Mouse (Mus musculus) limb, embryonic 14.5 days (tissue): Measurements from ENCODE around the gene Bbs2. TPM values are rescaled to one million over a fixed set of nuclear protein-coding genes. Genes with fewer than 3 reads are reported as not detected.

Experiments used
- ATAC-seq: fragments of 200-750 bp; cut with Nextera tagmentation; 2 replicates; pipeline ENCODE4 v1.8.0; 2017; ENCODE audit warnings: low read depth, moderate number of reproducible peaks, moderate TSS enrichment; ENCODE audit not compliant: low FRiP score
- DNase-seq: peaks from one replicate; pipeline ENCODE4 v3.0.0-alpha.2; 2015; ENCODE audit warnings: low spot score
- H3K27ac ChIP-seq: fragments of 300-500 bp; sonication (generic); replicated peaks from 2 replicates; pipeline ENCODE4 v1.5.1; 2014; ENCODE audit warnings: low read depth, mild to moderate bottlenecking, low read length, moderate library complexity, mixed read lengths
- H3K27me3 ChIP-seq: fragments of 300-500 bp; sonication (generic); 2 replicates; pipeline ENCODE4 v1.6.1; 2014; ENCODE audit warnings: low read length, mixed read lengths; ENCODE audit not compliant: control insufficient read depth, insufficient read depth
- H3K36me3 ChIP-seq: fragments of 300-500 bp; sonication (generic); 2 replicates; pipeline ENCODE4 v1.6.1; 2014; ENCODE audit warnings: mild to moderate bottlenecking, low read length, moderate library complexity, mixed read lengths; ENCODE audit not compliant: control insufficient read depth, insufficient read depth
- H3K4me1 ChIP-seq: fragments of 300-500 bp; sonication (generic); 2 replicates; pipeline ENCODE4 v1.6.1; 2014; ENCODE audit warnings: antibody characterized with exemption, low read length, mixed read lengths; ENCODE audit not compliant: control insufficient read depth, insufficient read depth
- H3K4me2 ChIP-seq: fragments of 300-500 bp; sonication (generic); replicated peaks from 2 replicates; pipeline ENCODE4 v1.6.1; 2014; ENCODE audit warnings: low read depth, mild to moderate bottlenecking, low read length, moderate library complexity; ENCODE audit not compliant: severe bottlenecking
- H3K4me3 ChIP-seq: fragments of 300-500 bp; sonication (generic); replicated peaks from 2 replicates; pipeline ENCODE4 v1.5.1; 2014; ENCODE audit warnings: low read length
- H3K9ac ChIP-seq: fragments of 300-500 bp; sonication (generic); 2 replicates; pipeline ENCODE4 v1.6.1; 2014; ENCODE audit warnings: mild to moderate bottlenecking, low read depth, low read length, moderate library complexity; ENCODE audit not compliant: severe bottlenecking
- H3K9me3 ChIP-seq: fragments of 300-500 bp; sonication (generic); 2 replicates; pipeline ENCODE4 v1.6.1; 2016; ENCODE audit warnings: low read length; ENCODE audit not compliant: control insufficient read depth
- POLR2A ChIP-seq: fragments of 200-500 bp; IDR thresholded peaks from 2 replicates; pipeline ENCODE4 v1.8.0; 2012; ENCODE audit warnings: inconsistent platforms, mild to moderate bottlenecking, moderate library complexity, borderline replicate concordance; ENCODE audit not compliant: insufficient read depth, insufficient read length; ENCODE audit errors: extremely low read depth
- WGBS: fragments of 180-500 bp; shearing (Covaris S2); extraction: QIAGEN DNeasy Blood & Tissue Kit; methylation state at CpG from one replicate; pipeline ENCODE4 v1.1.7; 2014; 5-methylcytosine and 5-hydroxymethylcytosine counted together
- polyA plus RNA-seq, 2 experiments: library from polyadenylated mRNA; depleted of rRNA in 1 of 2; stranded (reverse) in 1 of 2; unstranded in 1 of 2; fragments of >200 nt; fragmentation: Nextera tagmentation in 1 of 2; extraction: Ambion mirVana in 1 of 2; gene quantifications; 2 replicates each; pipeline versions ENCODE4 v1.2.1 to v1.2.3; 2012 to 2014

Bbs2 gene
- polyA plus RNA-seq, 2 experiments, result 12.7 to 27.3 TPM

GRCm38 (mm10) chr8:94110526-94111177, 11.9 kb upstream of the Bbs2 start:
- TF ChIP-seq POLR2A, result no peak
- Histone ChIP-seq H3K4me1 (no peaks in the 10 kb centered on the region), H3K9ac (no peak overlapping the region), H3K4me2 (no peak overlapping the region), H3K4me3 (no peak overlapping the region), H3K9me3 (no peaks in the 10 kb centered on the region), H3K27me3 (no peaks in the 10 kb centered on the region), H3K27ac (no peak overlapping the region), H3K36me3 (no peaks in the 10 kb centered on the region)
- DNase-seq (no peak), ATAC-seq (no peak)
- 50% methylated on average over 6 of the region's 6 CpGs for WGBS

- H3K27me3 ChIP-seq, result no peaks in the 10 kb centered on the region
- DNase-seq, result no peak
- H3K4me3 ChIP-seq, result no peak overlapping the region
- no peak for TF ChIP-seq POLR2A
- no peak overlapping the region for H3K9ac ChIP-seq
- ATAC-seq, result no peak
- H3K27ac ChIP-seq, result no peak overlapping the region
- no peaks in the 10 kb centered on the region for H3K4me1 ChIP-seq
- no peak overlapping the region for H3K4me2 ChIP-seq
- WGBS, result 73% methylated on average over 5 of the region's 5 CpGs
- no peaks in the 10 kb centered on the region for H3K9me3 ChIP-seq
- H3K36me3 ChIP-seq, result no peaks in the 10 kb centered on the region
Measured at GRCm38 (mm10) chr8:94109835-94110234, 11.1 kb upstream of the Bbs2 start.

GRCm38 (mm10) chr8:94109396-94109795, 10.7 kb upstream of the Bbs2 start:
- H3K9me3 ChIP-seq, result no peaks in the 10 kb centered on the region
- no peak overlapping the region for H3K9ac ChIP-seq
- no peak overlapping the region for H3K4me2 ChIP-seq
- H3K36me3 ChIP-seq, result no peaks in the 10 kb centered on the region
- DNase-seq (no peak), ATAC-seq (no peak)
- no peak overlapping the region for H3K27ac ChIP-seq
- H3K27me3 ChIP-seq, result no peaks in the 10 kb centered on the region
- 87% methylated on average over 6 of the region's 6 CpGs for WGBS
- TF ChIP-seq POLR2A, result no peak
- no peak overlapping the region for H3K4me3 ChIP-seq
- no peaks in the 10 kb centered on the region for H3K4me1 ChIP-seq

GRCm38 (mm10) chr8:94107871-94108270, 9.1 kb upstream of the Bbs2 start:
- ATAC-seq, result no peak
- no peaks in the 10 kb centered on the region for H3K36me3 ChIP-seq
- DNase-seq, result no peak
- no peaks in the 10 kb centered on the region for H3K4me1 ChIP-seq
- H3K4me2 ChIP-seq, result no peak overlapping the region
- H3K27me3 ChIP-seq, result no peaks in the 10 kb centered on the region
- no peak overlapping the region for H3K9ac ChIP-seq
- H3K4me3 ChIP-seq, result no peak overlapping the region
- WGBS, result 58% methylated on average over 3 of the region's 3 CpGs
- no peaks in the 10 kb centered on the region for H3K9me3 ChIP-seq
- TF ChIP-seq POLR2A, result no peak
- H3K27ac ChIP-seq, result no peak overlapping the region

- Histone ChIP-seq H3K9ac (no peak overlapping the region), H3K4me1 (peaks cover under 1% of the 10 kb centered on the region; the same call in 1 of the 2 replicates), H3K27me3 (no peaks in the 10 kb centered on the region), H3K4me3 (no peak overlapping the region), H3K4me2 (no peak overlapping the region), H3K36me3 (no peaks in the 10 kb centered on the region), H3K9me3 (no peaks in the 10 kb centered on the region), H3K27ac (no peak overlapping the region)
- DNase-seq (no peak), ATAC-seq (no peak)
- TF ChIP-seq POLR2A, result no peak
- WGBS, result 46% methylated on average over 5 of the region's 5 CpGs
Measured at GRCm38 (mm10) chr8:94104146-94104545, 5.4 kb upstream of the Bbs2 start.
